Mouse (Mus musculus) embryonic facial prominence, embryonic 10.5 days (tissue): ENCODE measurements around the gene Scg5. TPM values are rescaled to one million over a fixed set of nuclear protein-coding genes. Genes with fewer than 3 reads are reported as not detected.
A peak's percentile ranks its signal among the peaks of the same experiment; 100 is the strongest.

Source experiments
- DNase-seq: peaks from one replicate; pipeline ENCODE4 v3.0.0-alpha.2; 2017; ENCODE audit warnings: low spot score
- H3K27ac ChIP-seq: fragments of 300-500 bp; sonication (generic); replicated peaks from 2 replicates; pipeline ENCODE4 v1.5.1; 2016; ENCODE audit warnings: mild to moderate bottlenecking
- H3K27me3 ChIP-seq: fragments of 300-500 bp; sonication (generic); replicated peaks from 2 replicates; pipeline ENCODE4 v1.6.1; 2016; ENCODE audit warnings: low read depth, mild to moderate bottlenecking; ENCODE audit not compliant: poor library complexity, severe bottlenecking
- H3K36me3 ChIP-seq: fragments of 300-500 bp; sonication (generic); replicated peaks from 2 replicates; pipeline ENCODE4 v1.6.1; 2016; ENCODE audit warnings: mild to moderate bottlenecking, moderate library complexity
- H3K4me1 ChIP-seq: fragments of 300-500 bp; sonication (generic); 2 replicates; pipeline ENCODE4 v1.6.1; 2016
- H3K4me3 ChIP-seq: fragments of 300-500 bp; sonication (generic); 2 replicates; pipeline ENCODE4 v1.5.1; 2016; ENCODE audit warnings: mild to moderate bottlenecking, moderate library complexity
- H3K9me3 ChIP-seq: fragments of 300-500 bp; sonication (generic); 2 replicates; pipeline ENCODE4 v1.6.1; 2016; ENCODE audit warnings: mild to moderate bottlenecking
- WGBS: fragments of 180-500 bp; shearing (Covaris S2); methylation state at CpG from one replicate; pipeline ENCODE4 v1.1.7; 2016; 5-methylcytosine and 5-hydroxymethylcytosine counted together
- polyA plus RNA-seq: library from polyadenylated mRNA; unstranded; fragments of >200 nt; fragmentation: Nextera tagmentation; extraction: Ambion mirVana; gene quantifications from 2 replicates; pipeline ENCODE4 v1.2.1, GENCODE M21; 2016

Scg5 gene
- 6.0 and 8.6 TPM in 2 replicates for polyA plus RNA-seq

DNA sequence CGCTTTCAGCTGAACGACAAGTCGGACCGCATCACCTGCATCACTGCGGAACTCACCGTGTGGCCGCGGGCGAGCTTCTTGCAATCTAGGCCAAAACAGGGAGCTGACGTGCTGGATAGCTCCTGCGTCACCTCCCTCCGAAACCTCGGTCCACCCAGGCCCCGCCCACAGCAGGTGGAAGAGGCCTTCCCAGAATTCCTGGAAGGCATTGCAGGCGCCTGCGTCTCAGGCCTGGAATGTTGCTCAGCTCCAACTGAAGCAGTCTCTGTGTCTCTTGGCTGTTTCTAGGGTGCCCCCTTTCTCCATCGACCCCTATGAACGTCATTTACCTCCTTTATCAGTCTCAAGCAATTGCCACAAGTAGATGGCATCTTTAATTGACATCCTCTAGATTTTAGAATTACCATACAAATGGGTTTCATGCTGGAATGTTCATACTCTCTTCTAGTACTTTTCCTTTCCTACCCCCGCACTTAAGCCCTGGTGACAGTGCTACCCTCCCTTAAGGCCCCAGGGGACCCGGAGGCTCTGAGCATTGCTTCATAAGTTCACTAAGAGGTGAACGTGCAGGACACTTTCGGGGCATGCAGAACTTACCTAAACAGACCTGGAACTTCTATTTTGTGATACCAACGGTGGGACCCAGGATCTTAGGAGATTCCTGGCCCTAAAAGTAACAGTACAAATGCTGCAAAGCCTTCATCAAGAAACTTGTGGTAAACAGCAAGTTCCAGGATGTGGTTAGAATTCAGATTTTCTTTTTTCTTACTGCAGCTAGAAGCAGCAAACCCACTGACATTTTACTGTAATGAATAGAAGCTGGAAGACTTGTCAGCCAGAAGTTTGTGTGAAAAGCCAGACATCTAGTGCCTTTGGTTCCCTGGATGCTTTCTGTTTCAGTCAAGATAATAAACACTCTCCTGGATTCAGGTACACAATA is at the start of gene Scg5:
TSS of gene Scg5 (minus strand) at position 179 of the 940 bp plus-strand sequence.
- peak; percentile 87 for DNase-seq
- H3K36me3 ChIP-seq: peaks cover 32% of the 10 kb centered on the region
- H3K4me1 ChIP-seq: peaks cover 30% of the 10 kb centered on the region
- no peaks in the 10 kb centered on the region for H3K9me3 ChIP-seq
- WGBS: 11% methylated on average over 23 of the region's 23 CpGs
- H3K27me3 ChIP-seq: no peaks in the 10 kb centered on the region
- peak within 1 kb of the TSS; percentile 79 for H3K27ac ChIP-seq
- H3K4me3 ChIP-seq: peak within 1 kb of the TSS; percentile 56

DNA sequence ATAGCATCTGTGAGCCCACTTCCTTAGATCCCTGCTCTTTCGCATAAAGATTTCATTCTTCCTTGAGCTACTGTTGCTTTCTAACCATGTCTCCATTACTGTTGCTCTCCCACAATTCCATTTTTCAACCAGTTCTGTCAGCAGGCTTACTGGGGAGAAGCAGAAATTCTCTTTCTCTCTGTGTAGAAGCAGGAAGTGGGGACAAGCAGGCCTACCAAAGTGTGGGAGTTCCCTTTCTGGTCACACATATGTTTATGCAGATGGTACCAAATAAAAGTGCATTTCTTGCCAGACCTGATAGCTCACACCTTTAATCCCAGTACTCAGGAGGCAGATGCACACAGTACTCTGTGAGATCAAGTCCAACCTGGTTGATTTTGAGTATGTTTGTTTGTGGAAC is 41.2 kb upstream of the Scg5 start:
- Histone ChIP-seq H3K36me3 (no peaks in the 10 kb centered on the region), H3K4me1 (no peaks in the 10 kb centered on the region), H3K27ac (no peak overlapping the region), H3K27me3 (no peaks in the 10 kb centered on the region), H3K4me3 (no peak overlapping the region), H3K9me3 (no peaks in the 10 kb centered on the region)
- WGBS: 86% methylated on average over 1 of the region's 1 CpGs
- DNase-seq: no peak

DNA sequence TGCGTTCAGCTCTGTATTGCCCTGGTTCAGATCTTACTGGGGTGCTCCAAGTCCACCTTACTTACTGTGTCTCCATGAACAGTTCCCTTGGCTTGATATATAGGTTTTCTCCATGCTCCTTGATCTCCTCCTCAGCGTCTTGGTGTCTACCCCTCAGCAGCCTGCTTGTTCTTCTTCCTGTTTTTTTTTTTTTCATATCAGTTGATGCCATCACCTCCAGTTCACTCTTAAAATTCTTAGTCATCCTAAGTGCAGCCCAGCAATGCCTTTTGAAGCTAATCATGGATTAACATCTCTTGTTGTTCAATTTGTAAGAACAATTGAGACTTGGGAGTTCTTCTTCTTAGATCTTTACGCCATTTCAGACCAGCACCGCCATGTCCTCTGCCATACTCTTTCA is 39.5 kb upstream of the Scg5 start:
- H3K9me3 ChIP-seq: no peaks in the 10 kb centered on the region
- H3K4me1 ChIP-seq: no peaks in the 10 kb centered on the region
- no peaks in the 10 kb centered on the region for H3K27me3 ChIP-seq
- no peaks in the 10 kb centered on the region for H3K36me3 ChIP-seq
- no peak overlapping the region for H3K27ac ChIP-seq
- DNase-seq: no peak
- WGBS: 78% methylated on average over 4 of the region's 4 CpGs
- H3K4me3 ChIP-seq: no peak overlapping the region

DNA sequence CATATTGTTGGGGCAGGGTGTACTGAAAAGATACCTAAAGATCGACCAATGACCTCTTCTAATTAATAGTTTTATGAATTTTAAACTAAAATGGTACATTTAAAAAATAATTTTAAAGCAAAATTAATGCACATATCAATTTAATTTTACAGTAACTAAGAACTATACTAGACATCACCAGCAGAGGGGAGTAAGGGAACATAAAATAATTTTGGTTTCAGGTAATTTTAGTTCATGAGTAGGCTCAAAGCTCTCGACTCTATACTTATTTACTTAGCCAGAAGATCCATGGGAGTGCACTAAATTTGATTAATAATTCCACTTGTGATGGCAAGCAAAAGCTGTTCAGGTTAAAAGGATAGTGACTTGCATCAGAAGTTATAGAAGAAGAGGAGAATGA is 37.2 kb upstream of the Scg5 start:
- 53% methylated on average over 2 of the region's 2 CpGs for WGBS

DNA sequence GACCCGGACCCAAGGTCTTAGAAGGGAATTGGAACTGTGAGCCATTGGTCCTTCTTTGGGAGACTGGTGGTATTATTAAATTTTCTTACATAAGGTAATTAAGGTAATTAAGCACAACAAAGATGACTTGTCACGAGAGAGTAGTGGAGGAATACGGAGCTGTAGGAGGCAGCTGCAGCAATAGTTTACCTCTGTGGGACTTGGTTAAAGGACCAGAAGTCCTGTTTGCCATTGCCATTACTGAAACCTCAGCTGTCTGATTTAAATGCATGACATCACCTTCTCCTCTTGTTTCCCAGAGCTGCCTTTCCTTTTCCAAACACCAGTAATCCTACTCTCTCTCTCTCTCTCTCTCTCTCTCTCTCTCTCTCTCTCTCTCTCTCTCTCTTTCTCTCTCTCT is 20.2 kb upstream of the Scg5 start:
- Histone ChIP-seq H3K4me3 (peak overlapping the region; percentile 80), H3K27ac (peak overlapping the region; percentile 91), H3K4me1 (peaks cover 20% of the 10 kb centered on the region), H3K36me3 (peaks cover 14% of the 10 kb centered on the region), H3K9me3 (no peaks in the 10 kb centered on the region), H3K27me3 (no peaks in the 10 kb centered on the region)
- WGBS: 1% methylated on average over 3 of the region's 3 CpGs
- DNase-seq: peak; percentile 14

More for the DNA sequence above, 37.2 kb upstream of the Scg5 start:
- H3K4me1 ChIP-seq: no peaks in the 10 kb centered on the region
- H3K27me3 ChIP-seq: no peaks in the 10 kb centered on the region
- no peaks in the 10 kb centered on the region for H3K36me3 ChIP-seq
- H3K4me3 ChIP-seq: no peak overlapping the region
- no peak for DNase-seq
- no peak overlapping the region for H3K27ac ChIP-seq
- no peaks in the 10 kb centered on the region for H3K9me3 ChIP-seq

DNA sequence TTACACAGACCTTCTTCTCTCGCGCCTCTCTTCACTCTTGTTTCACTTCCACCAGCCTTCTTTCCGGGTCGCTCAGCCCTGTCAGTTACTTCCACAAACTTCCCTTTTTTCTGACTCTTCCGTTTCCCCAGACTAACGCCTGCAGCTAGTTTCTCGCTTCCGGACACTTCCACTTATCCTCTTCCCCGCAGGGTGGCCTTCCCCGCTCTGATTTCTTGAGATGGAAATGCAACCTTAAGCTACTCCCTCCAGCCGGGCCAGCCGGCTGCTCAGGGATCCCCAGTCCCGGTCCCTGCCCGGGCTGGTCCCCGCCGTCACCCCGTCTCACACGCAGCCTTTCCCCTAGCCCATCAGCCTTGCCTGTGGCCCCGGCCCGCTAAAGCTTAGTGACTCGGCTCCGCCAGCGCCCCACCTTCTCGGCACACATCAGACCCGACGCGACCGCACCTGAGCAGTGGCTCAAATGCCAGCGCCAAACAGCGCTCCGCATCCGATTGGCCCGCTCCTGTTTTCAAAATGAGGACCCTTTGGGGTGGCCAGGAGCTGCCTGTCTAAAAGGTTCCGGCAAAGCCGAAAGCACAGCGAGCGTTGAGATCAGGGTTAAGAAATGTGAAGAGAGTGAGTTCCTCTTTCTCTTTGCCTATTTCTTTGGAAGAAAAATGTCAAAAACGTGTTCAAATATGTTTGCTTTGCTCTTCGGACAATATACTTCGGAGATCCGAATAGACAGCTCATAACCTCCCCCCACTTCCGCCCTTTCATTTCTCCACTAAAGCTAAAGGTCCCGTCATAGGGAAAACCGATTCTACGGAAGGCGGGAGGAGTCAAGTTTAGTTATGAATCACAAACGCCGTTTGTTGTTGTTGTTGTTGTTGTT is 19.6 kb upstream of the Scg5 start, which contains the start of gene Arhgap11a:
TSS of gene Arhgap11a (minus strand) at position 417 of the 877 bp plus-strand sequence.
- under 1% methylated on average over 48 of the region's 48 CpGs for WGBS
- DNase-seq: peak; percentile 91

DNA sequence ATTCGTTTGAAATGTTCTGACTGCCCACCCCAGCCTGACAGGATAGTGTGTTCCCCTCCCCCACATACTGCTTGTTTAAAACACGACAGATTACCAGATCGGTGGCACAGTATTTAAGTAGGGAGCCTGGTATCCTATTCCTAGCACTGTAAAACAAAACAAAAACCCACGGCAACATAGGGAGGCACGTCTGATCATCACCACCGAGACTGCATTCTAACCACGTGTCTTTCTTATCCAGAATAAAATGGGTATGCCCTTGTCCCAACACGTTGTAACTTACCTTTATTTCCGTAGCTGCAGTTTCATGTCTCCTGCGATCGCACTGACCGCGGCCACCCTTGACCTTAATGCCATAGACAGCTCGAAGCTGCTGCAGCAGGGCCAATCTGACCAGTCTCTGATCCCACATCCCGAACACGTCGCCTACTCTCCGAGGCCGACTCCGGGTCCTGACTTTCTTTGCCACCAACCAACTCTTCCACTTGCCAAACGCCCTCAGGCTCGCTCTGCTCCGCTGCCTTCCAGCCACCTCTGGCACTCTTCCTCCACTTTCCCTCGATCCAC is 18.8 kb upstream of the Scg5 start:
- Histone ChIP-seq H3K27ac (peak overlapping the region; percentile 91), H3K27me3 (no peaks in the 10 kb centered on the region), H3K4me3 (peak overlapping the region; percentile 80), H3K36me3 (peaks cover 26% of the 10 kb centered on the region), H3K4me1 (peaks cover 20% of the 10 kb centered on the region), H3K9me3 (no peaks in the 10 kb centered on the region)
- DNase-seq: no peak
- under 1% methylated on average over 24 of the region's 24 CpGs for WGBS

More for the DNA sequence above, 19.6 kb upstream of the Scg5 start, which contains the start of gene Arhgap11a:
- H3K27ac ChIP-seq: peak within 1 kb of the TSS; percentile 91
- H3K9me3 ChIP-seq: no peaks in the 10 kb centered on the region
- H3K27me3 ChIP-seq: no peaks in the 10 kb centered on the region
- peaks cover 20% of the 10 kb centered on the region for H3K4me1 ChIP-seq
- H3K36me3 ChIP-seq: peaks cover 20% of the 10 kb centered on the region
- peak within 1 kb of the TSS; percentile 80 for H3K4me3 ChIP-seq

DNA sequence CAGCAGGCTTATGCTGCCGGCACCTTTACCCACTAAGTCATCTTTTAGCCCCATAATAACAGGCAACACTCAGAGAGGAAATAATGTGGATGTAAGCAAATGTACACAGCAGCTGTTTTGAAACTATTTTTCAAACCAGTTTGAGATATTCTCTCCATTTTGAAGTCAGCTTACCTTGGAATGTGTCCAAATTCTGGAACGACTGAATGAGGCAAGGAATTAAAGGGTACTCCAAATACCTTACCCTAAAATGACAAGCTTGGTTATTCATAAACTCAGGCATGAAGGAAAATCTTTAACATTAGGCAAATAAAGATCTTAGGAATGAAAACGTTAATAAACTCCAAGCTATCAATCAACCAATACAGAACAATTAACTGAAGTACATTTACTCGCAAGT is 16.2 kb upstream of the Scg5 start:
- Histone ChIP-seq H3K4me1 (peaks cover 20% of the 10 kb centered on the region), H3K27me3 (no peaks in the 10 kb centered on the region), H3K4me3 (no peak overlapping the region), H3K27ac (no peak overlapping the region), H3K36me3 (peaks cover 53% of the 10 kb centered on the region), H3K9me3 (no peaks in the 10 kb centered on the region)
- DNase-seq: no peak
- WGBS: 89% methylated on average over 4 of the region's 4 CpGs

DNA sequence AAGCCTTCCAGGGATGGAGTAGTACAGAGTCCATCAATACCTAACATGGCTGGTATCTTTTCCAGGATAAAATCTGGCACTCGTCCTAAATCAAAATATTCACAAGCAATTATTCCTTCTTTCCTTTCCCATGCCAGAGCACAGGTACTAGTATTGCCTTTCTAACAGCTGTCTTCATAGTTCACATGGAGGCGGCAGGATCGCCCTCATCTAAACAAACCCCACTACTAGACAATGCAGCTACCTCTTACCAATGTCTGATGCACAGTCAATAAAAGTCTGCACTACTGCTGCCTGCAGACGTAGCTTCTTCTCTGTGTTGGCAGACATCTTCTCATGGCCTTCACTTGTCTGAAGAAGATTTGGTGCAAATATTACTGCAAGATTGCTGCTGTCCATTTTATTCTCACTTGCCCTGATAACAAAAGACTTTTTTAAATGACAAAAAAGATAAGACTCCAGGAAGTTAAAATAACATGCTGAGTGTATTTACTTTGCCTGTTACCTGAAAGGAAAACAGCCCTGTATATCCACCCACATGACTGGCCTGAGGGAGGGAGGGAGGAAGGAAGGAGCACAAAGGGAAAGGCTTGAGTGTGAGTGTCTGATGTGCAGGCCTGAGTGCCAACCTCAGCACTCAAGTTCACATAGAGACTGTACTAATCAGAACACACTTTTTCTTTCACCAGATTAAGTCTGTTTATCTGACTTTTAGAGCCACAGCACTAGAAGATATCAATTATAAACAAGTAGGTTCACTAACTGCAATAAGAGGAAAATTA is 12.9 kb upstream of the Scg5 start:
- Histone ChIP-seq H3K9me3 (no peaks in the 10 kb centered on the region), H3K27me3 (no peaks in the 10 kb centered on the region), H3K36me3 (peaks cover 85% of the 10 kb centered on the region), H3K27ac (no peak overlapping the region), H3K4me1 (peaks cover 11% of the 10 kb centered on the region), H3K4me3 (no peak overlapping the region)
- 92% methylated on average over 4 of the region's 4 CpGs for WGBS
- DNase-seq: no peak

DNA sequence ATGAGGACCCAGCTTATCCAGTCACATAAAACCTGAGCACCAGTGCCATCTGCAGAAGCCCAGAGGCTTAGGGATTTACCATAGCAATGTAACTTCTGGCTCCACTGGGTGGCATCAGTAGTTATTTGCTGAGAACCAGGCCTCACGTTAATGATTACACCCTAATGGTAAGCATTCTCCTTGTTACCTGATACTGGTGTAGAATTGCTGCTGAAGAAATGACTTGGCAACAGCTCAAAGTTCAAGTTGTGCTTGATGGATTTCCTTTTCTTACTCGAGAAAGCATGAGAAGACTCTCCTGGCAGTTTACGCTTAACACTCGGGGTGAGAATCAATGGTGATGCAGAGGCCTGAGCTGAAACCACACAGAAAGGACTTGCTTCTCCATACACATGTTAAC is 10.6 kb upstream of the Scg5 start:
- Histone ChIP-seq H3K9me3 (no peaks in the 10 kb centered on the region), H3K4me1 (no peaks in the 10 kb centered on the region), H3K27me3 (no peaks in the 10 kb centered on the region), H3K27ac (no peak overlapping the region), H3K36me3 (peaks cover 99% of the 10 kb centered on the region), H3K4me3 (no peak overlapping the region)
- no peak for DNase-seq
- 81% methylated on average over 4 of the region's 4 CpGs for WGBS

DNA sequence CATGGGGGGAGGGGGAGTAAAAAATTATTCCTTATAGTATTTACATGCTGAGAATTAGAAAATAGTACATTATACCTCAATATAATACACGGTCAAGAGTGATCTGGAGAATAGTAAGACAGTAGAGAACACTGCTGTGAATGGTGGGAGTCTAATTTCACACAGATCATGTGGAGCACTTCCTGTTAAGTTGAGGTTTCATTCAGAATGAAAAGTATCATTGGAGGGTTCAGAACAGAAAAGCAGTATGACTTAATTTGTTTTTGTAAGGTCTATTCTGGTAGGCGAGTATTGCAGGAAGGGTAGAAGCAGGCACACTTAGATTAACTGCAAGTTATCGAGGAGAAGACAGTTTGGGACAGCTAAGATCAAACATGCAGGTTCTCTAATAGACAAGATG is 6.3 kb upstream of the Scg5 start:
- Histone ChIP-seq H3K27me3 (no peaks in the 10 kb centered on the region), H3K9me3 (no peaks in the 10 kb centered on the region), H3K27ac (no peak overlapping the region), H3K4me1 (no peaks in the 10 kb centered on the region), H3K36me3 (peaks cover 92% of the 10 kb centered on the region), H3K4me3 (no peak overlapping the region)
- no peak for DNase-seq
- 88% methylated on average over 3 of the region's 3 CpGs for WGBS
